Mouse (Mus musculus) layer of hippocampus, adult 2 months (tissue): ENCODE data around the gene Mrpl19. TPM values are rescaled to one million over a fixed set of nuclear protein-coding genes. Genes with fewer than 3 reads are reported as not detected.

ENCODE experiments used
- DNase-seq, 2 experiments: peaks; one replicate each; pipeline ENCODE4 v3.0.0; 2022; ENCODE audit warnings: low spot score in 2 of 2
- H3K27ac ChIP-seq: fragments of 200-600 bp; 2 replicates; pipeline ENCODE4 v1.8.1; 2022
- H3K4me3 ChIP-seq: fragments of 200-600 bp; 2 replicates; pipeline ENCODE4 v1.8.1; 2022; ENCODE audit warnings: mild to moderate bottlenecking
- CTCF ChIP-seq: fragments of 200-600 bp; conservative IDR thresholded peaks from 2 replicates; pipeline ENCODE4 v1.8.1; 2022; ENCODE audit warnings: antibody characterized with exemption, mild to moderate bottlenecking, moderate library complexity
- total RNA-seq, 2 experiments: library from RNA; stranded (reverse); gene quantifications; 2 replicates each; pipeline ENCODE4 v1.2.3; 2021

The Mrpl19 gene
- total RNA-seq, 2 experiments from 2014 or later: 33.2 to 35.3 TPM

DNA sequence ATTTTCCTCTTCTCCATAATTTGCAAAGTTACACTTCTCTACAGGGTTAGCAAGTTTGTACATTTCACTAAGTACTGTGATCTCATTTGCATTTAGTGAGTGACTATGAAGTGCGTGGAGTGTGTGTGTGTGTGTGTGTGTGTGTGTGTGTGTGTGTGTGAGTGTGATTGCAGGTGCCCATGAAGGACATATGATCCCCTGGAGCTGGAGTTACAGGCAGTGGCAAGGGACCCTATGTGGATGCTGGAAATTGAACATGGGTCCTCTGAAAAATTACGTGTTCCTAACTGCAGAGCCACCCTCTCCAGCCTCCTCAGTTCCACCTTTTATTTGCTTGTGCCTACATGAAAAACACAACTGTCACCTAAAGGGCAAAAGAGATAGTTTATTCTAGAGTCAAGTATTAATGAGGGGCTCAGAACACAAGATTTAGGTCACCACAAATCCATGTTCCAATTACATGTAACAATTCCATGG is 348 bp upstream of the Mrpl19 start:
- Histone ChIP-seq H3K27ac (no peak overlapping the region; the same call in 1 of the 2 replicates), H3K4me3 (peak overlapping the region; percentile 61)
- no peak for DNase-seq
- TF ChIP-seq CTCF: no peak

DNA sequence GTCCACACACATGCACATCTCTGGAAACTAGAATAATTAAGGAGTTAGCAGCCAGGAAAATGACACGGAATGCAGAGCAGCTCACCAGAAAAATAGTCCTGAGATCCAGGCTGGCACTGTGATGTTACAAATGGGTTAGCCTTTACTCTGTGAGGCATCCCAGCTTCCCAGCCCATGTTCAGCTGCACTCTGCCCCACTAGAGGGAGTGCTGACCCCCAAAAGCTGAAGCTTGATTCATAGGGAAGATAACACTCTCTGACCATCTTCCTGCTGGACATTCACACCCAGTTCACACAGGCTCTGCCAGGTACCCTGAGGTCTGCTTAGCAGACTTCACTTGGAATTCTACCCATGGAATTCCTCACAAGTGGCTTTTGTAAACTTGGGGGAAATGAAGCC is 5.5 kb downstream of the Mrpl19 start:
- DNase-seq: no peak
- H3K27ac ChIP-seq: no peak overlapping the region
- H3K4me3 ChIP-seq: no peak overlapping the region
- TF ChIP-seq CTCF: peak; percentile 67

DNA sequence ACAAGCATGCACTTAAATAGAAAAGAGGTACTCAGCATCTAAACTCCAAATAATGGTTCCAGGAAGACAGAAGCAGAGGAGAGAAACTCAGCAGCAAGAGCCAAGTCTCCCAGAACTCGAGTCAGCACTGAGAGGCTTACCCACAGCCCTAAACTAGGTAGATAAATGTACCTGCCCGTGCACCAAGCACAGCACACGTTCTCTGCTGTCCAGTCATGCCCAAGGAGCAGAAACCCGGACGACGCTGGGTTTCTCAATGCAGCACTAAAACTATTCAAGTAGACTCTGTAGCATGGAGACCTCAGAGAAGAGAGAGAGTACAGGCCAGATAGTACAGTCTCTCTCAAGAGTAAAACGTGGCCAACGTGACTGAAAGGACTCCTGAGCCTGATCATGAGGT is 5.9 kb downstream of the Mrpl19 start:
- Histone ChIP-seq H3K4me3 (no peak overlapping the region), H3K27ac (no peak overlapping the region)
- TF ChIP-seq CTCF: no peak
- DNase-seq: no peak

DNA sequence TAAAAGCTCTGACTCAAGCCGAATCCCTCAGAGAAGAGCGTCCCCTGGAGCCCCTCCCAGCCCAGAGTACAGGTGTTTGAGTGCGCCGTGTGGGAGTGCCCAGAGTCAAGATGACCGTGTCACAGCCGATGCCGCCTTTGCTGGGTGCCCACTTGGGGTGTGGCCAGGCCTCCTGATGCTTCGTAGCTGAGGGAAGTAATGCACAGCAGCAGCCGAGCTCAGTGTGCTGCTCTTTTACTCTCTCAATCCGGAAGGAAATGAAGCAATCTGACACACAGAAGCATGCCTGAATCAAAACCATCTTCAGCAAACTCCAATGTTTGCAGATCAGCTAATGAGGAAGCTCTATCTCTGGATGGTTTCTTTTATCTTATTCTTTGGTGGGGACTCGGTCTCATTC is 7.8 kb downstream of the Mrpl19 start:
- H3K27ac ChIP-seq: no peak overlapping the region
- TF ChIP-seq CTCF: no peak
- DNase-seq: no peak
- H3K4me3 ChIP-seq: no peak overlapping the region

DNA sequence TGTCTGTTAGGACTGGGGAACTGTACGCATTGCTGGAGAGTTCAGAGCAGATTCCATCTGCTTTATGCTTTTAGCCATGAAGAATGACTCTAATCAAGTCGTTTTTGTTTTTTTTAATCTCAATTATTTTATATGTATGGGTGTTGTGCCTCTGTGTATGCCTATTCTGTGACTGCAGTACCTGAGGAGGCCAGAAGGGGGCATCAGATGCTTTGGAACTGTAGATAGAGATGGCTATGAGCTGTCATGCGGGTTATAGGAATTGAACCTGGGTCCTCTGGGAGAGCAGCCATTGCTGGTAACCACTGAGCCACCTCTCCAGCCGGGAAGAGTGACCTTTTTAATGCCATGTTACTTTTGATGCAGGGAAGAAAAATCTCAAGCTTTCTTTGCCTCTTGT is 9.4 kb downstream of the Mrpl19 start:
- Histone ChIP-seq H3K27ac (no peak overlapping the region), H3K4me3 (no peak overlapping the region)
- DNase-seq: no peak
- TF ChIP-seq CTCF: peak; percentile 69

DNA sequence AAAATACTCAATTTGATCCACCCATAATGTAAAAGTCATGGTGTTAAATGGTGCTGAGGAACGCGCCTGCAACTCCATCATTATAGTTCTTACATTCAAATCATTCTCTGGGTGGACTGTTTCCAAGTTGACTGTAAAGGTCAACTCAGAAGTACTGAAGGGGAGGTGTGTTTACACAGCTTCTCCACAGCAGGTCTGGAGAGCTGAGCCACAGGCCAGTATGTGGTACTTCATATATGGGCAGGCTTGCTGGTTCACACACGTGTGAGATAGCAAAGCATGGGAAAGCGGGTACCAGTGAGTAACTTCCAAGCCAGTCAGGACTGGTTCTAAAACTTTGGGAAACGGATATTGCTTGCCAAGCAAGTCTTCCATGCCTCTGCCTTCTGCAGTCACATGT is 10.6 kb downstream of the Mrpl19 start:
- TF ChIP-seq CTCF: no peak
- no peak overlapping the region for H3K27ac ChIP-seq
- DNase-seq: no peak
- no peak overlapping the region for H3K4me3 ChIP-seq

DNA sequence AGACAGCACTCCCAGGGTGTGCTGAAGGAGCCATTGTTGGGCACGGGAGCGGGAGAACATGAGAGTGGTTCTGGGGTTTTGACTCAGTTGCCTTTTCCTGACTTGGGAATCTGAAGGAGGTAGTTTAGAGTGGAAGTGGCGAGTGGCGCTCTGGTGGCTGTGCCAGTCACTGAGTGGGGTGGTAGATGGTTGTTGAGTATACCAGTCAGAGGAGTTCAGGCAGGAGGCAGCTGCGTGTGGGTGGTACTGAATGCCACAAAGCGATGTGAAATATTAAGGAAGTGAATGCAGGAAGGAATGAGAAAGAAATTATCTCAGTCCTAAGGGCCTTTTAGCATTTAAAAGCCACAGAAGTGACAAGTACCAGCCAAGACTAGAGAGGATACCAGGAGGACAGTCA is 18.9 kb downstream of the Mrpl19 start:
- no peak overlapping the region for H3K27ac ChIP-seq
- DNase-seq: no peak
- H3K4me3 ChIP-seq: no peak overlapping the region
- no peak for TF ChIP-seq CTCF

DNA sequence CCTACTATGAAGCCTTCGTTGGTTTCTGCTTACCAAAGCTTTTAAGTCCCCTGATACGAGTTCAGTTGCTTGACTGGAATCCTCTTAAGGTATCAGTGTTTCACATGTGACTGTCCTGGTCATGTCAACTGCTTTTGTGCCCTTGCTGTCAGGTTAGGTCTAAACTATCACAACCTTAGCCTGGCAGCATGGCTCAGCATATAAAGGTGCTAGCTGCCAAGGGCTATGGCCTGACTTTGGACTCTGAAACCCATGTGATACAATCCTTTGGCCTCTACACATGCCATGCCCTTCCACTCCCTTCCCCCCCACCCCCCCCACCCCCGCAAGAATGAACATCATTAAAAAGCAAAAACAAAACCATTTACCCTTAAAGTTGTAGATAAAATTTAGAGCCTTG is 21.3 kb downstream of the Mrpl19 start:
- no peak for DNase-seq
- no peak for TF ChIP-seq CTCF

DNA sequence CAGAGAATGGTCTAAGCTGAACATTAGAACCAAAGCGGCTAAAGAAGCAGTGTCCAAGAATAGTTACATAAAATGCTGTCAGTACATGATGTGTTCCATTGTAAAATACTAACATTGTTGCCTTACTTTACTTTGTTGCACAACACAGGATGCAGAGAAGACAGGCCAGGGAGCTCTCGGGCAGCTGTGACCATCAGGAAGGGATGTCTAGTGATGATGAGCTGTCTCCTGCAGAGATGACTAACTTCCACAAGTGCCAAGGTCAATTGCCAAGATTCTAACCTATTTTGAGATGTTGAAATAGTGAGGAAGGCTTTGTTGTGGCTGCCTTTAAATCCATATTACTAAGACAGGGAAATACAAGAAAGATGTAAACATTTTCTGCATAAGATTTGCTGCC is 22.5 kb downstream of the Mrpl19 start:
- H3K27ac ChIP-seq: no peak overlapping the region
- H3K4me3 ChIP-seq: no peak overlapping the region
- no peak for DNase-seq
- no peak for TF ChIP-seq CTCF

More for the DNA sequence above, 21.3 kb downstream of the Mrpl19 start:
- Histone ChIP-seq H3K4me3 (no peak overlapping the region), H3K27ac (no peak overlapping the region)

DNA sequence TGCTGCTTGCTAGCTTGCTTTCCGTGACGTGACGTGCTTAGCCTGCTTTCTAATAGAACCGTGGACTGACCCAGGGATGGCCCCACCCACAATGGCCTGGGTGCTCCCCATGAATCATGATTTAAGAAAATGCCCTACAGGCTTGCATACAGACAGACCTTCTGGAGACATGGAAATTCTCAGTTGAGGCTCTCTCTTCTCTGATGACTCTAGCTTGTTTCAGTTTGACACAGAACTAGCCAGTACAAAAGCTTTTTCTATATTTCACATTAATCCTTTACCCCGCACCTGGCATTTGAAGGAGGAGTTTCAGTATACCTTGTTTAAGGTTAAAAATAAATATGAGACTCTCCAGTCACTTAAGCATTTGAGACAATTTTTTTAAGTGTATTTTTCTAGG is 24.0 kb downstream of the Mrpl19 start:
- DNase-seq: no peak
- Histone ChIP-seq H3K4me3 (no peak overlapping the region), H3K27ac (no peak overlapping the region)
- no peak for TF ChIP-seq CTCF

DNA sequence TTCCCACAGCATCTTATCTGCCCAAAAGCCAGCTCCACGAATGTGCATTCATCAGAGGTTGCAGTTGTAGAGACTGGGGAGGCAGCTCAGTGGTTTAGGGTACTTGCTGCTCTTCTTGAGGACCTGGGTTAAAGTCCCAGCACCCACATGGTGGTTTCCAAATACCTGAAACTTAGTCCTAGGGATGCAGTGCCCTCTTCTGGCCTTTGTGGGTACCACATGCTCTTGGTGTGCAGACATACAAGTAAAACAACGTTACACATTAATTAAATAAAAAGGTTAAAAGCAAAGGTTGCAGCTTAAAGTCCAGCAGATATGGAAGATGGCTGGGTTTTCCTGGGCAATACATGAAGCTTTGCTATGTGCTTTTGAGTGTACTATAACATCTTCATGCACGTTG is 32.5 kb downstream of the Mrpl19 start:
- TF ChIP-seq CTCF: peak; percentile 56
- H3K27ac ChIP-seq: no peak overlapping the region
- no peak for DNase-seq
- no peak overlapping the region for H3K4me3 ChIP-seq

DNA sequence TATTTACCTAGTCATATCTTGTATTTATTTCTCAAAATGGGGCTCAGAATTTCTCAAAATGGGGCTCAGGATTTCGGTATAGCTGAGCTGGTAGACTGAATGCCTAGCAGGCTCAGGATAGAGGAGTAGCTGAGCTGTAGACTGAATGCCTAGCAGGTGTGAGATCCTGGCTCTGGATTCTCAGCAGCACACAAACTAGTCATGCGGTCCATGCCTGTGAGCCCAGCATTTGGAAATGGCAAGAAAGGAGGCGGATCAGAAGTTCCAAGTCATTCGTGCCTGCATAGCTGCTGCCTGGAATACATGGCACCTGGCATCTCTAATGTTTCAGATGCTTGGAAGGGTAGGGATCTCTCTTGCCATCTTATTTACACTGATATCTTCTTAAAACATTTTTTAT is 36.4 kb downstream of the Mrpl19 start:
- Histone ChIP-seq H3K27ac (no peak overlapping the region), H3K4me3 (no peak overlapping the region)
- no peak for DNase-seq
- TF ChIP-seq CTCF: no peak

DNA sequence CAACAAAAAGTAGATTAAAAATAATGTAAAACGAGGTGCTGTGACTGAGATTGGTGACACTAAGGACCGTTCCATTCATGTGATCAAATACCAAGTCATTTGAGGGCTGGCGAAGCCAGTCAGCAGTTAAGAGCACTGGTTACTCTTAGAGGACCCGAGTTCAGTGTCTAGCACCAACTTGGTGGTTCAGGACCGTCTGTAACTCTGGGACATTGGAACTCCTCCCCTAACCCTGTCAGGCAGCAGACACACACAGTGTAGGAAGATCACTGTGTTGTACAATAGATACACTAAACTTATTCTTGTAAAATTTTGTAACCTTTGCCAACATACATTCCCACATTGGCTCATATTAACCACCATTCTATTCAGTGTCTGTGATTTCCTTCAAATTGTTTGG is 41.5 kb downstream of the Mrpl19 start:
- DNase-seq: no peak
- no peak for TF ChIP-seq CTCF
- peak overlapping the region; percentile 89 for H3K27ac ChIP-seq
- H3K4me3 ChIP-seq: peak overlapping the region; percentile 69

DNA sequence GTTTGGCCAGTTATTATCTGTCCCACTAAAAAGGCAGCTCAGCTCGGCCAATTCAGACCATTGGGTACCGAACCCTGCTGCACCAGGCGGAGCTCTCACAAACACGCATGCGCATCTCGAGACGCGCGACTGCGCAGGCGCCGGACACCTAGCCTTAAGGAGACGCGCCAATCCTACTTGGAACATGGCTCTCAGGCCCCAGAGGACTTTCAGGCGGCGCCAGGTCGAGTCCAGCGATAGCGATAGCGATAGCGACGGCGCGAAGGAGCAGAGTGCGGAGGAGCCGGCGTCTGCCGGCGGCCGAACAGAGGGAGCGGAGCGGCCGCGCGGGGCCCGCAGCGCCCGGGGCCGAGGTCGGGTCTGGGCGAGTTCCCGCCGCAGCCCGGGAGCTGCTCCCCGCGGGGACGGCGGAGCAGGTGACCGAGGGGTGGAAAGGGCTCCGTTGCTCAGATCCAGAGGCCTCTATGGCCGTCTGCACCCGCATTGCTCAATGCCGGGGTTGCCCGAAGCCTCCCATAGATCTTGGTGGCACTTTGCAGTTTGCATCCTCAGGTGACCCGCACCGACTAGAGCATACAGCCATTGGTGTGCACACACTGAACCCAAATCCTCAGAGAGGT is 42.1 kb downstream of the Mrpl19 start, which contains the start of gene Gcfc2:
Gcfc2 (plus strand) TSS at position 147 of the 620 bp plus-strand sequence.
- peak; percentile 93 to 97 for DNase-seq
- Histone ChIP-seq H3K27ac (peak within 1 kb of the TSS; percentile 89), H3K4me3 (peak within 1 kb of the TSS; percentile 69)
- TF ChIP-seq CTCF: no peak

DNA sequence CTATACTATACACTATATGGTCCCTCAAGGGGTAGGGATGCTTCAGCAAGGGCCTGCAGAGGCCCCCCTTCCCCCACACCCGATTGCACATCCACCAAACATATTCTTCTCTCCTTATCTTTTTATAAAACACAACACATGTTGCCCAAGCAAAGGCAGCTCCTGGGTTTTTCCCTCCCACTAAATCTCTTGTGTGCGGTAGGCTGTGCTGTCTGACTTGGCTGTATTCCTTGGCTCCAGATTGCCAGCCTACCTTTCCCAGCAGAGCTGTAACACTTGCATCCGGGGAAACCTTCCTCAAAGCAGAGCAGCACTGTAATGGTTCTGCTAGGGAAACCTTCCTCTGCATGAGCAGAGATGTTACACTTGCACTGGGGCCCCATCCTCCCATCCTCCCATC is 53.6 kb downstream of the Mrpl19 start:
- Histone ChIP-seq H3K27ac (peak overlapping the region; percentile 32; the same call in 1 of the 2 replicates), H3K4me3 (no peak overlapping the region)
- no peak for TF ChIP-seq CTCF
- peak; percentile 66 to 81 for DNase-seq
